Mouse (Mus musculus): ENCODE data around the gene Cytl1. TPM values are rescaled to one million over a fixed set of nuclear protein-coding genes. Genes with fewer than 3 reads are reported as not detected.

Cytl1 gene
- polyA plus RNA-seq, 1 experiment from 2014 or later: 1.2 TPM

DNA sequence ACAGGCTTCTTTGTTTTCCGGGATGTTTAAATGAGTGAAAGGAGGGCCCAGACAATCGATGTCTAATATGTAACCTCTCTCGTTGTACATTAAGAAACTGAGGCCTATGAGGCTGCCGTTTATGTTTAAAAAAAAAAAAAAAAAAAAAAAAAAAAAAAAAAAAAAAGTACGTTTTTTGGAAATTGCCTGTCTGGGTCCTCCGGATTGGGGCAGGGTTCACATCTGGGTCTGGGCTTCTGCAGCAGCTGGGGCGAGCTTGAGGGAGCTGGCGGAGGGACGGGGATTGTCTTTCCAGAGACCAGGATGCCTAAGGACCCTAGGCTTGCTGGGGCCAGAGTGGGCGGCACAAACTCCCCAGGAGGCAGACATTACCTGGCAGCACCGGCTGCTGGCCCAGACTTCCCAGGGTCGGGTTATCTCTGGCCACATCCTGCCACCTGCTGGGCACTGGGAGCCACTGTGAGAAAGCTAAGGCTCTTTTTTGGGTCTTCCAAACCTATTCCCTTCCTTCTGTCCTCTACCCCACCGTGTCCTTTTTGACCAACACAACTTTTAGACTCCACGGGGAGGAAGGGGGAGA, 17.8 kb upstream of the Cytl1 start:
- WGBS: 1% methylated on average over 14 of the region's 14 CpGs
- Histone ChIP-seq H3K9ac (peak overlapping the region; percentile 84), H3K4me2 (replicated peaks) (peak overlapping the region; percentile 64), H3K9me3 (ENCODE audit: control insufficient read depth, low read length) (no peaks in the 10 kb centered on the region), H3K4me3 (replicated peaks; ENCODE audit: low read length) (peak overlapping the region; percentile 51), H3K27me3 (ENCODE audit: control insufficient read depth, insufficient read depth, low read length) (peaks cover 7% of the 10 kb centered on the region; the same call in 1 of the 2 replicates), H3K4me1 (replicated peaks; ENCODE audit: control insufficient read depth, insufficient read depth, low read length) (0 out of 2 replicates have a peak, but pooled peaks cover 7% of the 10 kb centered on the region), H3K36me3 (replicated peaks; ENCODE audit: control insufficient read depth, insufficient read depth) (no peaks in the 10 kb centered on the region), H3K27ac (peak overlapping the region; percentile 84)
- ATAC-seq (ENCODE audit: low FRiP score) (peak; percentile 73), DNase-seq (ENCODE audit: low spot score) (peak; percentile 74)

DNA sequence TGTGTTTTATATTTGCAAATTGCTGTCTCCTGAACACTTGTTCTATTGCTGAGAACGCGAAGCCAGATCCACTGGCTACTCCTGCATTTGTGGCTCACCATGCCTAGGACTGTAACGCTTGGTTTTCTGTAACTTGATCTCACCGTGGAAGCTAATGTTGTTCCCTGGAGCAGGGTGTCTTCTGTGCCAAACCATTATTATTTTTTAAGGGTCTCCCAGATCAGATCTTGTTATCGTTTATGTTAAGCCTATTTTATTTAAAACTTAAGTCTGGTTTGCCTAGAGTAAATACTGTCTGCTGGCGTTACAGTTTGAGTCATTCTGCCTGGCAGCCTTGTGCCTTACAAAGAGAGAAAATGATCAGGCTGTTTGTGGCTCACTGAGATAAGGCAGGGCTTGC, 14.6 kb upstream of the Cytl1 start:
- Histone ChIP-seq H3K36me3 (replicated peaks; ENCODE audit: control insufficient read depth, insufficient read depth) (no peaks in the 10 kb centered on the region), H3K9me3 (ENCODE audit: control insufficient read depth, low read length) (no peaks in the 10 kb centered on the region), H3K27me3 (ENCODE audit: control insufficient read depth, insufficient read depth, low read length) (peaks cover 7% of the 10 kb centered on the region; the same call in 1 of the 2 replicates), H3K4me3 (replicated peaks; ENCODE audit: low read length) (no peak overlapping the region), H3K4me1 (replicated peaks; ENCODE audit: control insufficient read depth, insufficient read depth, low read length) (0 out of 2 replicates have a peak, but pooled peaks cover 3% of the 10 kb centered on the region), H3K9ac (no peak overlapping the region), H3K4me2 (replicated peaks) (no peak overlapping the region), H3K27ac (no peak overlapping the region)
- WGBS: 22% methylated on average over 6 of the region's 6 CpGs
- ATAC-seq (ENCODE audit: low FRiP score) (no peak), DNase-seq (ENCODE audit: low spot score) (no peak)

DNA sequence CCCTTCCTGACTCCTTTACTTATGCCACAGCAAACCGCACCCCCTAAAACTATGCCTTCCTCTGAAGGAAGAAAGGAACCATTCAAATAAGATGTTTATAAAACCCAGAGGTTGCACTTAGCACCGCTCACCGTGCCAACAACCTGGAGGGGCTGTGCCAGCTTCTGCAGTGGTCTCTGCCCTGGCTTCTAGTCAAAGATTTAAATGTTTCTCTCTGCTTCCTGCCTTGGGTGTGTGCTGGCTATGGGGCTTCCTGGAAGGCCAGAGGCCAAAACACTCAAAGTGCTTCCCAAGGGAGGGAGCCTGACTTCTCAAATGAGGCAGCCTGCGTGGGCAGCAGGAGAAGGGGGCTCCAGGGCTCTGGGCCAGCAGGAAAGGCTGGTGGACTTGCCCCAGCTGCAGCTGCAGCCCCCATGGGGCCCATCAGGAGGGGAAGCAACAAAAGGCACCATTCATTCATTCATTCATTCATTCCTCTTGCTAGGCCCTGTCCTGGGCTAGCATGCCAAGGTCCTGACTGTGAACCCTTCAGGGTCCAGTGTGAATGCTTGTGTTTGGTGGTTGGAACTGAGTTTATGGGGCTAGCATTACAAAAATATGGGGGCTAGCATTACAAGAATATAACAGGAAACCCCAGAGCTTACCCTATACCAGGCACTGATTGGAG, 10.0 kb upstream of the Cytl1 start:
- no peak overlapping the region for H3K4me3 ChIP-seq (replicated peaks; ENCODE audit: low read length)
- no peak for DNase-seq (ENCODE audit: low spot score)
- no peaks in the 10 kb centered on the region for H3K4me1 ChIP-seq (replicated peaks; ENCODE audit: control insufficient read depth, insufficient read depth, low read length)
- no peak overlapping the region for H3K9ac ChIP-seq
- no peak overlapping the region for H3K4me2 ChIP-seq (replicated peaks)
- no peak overlapping the region for H3K27ac ChIP-seq
- no peak for ATAC-seq (ENCODE audit: low FRiP score)
- WGBS: 69% methylated on average over 4 of the region's 4 CpGs
- no peaks in the 10 kb centered on the region for H3K36me3 ChIP-seq (replicated peaks; ENCODE audit: control insufficient read depth, insufficient read depth)
- no peaks in the 10 kb centered on the region for H3K9me3 ChIP-seq (ENCODE audit: control insufficient read depth, low read length)
- H3K27me3 ChIP-seq (ENCODE audit: control insufficient read depth, insufficient read depth, low read length): no peaks in the 10 kb centered on the region

DNA sequence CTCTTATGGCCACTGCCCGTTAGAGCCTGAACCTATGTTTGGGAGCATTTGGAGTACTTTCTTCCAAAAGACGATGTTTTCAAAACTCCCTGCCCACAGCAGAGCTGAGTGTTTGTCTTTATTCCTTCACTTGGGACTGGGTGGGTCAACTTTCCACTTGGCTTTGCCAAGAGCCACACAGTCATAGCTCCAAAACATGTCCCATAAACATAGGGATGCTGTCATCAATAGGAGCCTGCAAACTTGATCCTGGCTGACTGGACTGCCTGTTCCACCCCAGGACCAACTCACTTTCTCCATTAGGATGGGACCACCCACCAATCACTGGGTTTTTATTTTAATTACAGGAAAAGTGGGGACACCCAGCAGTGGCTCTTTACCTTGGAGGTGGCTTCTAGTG, 4.5 kb upstream of the Cytl1 start:
- Histone ChIP-seq H3K4me1 (replicated peaks; ENCODE audit: control insufficient read depth, insufficient read depth, low read length) (no peaks in the 10 kb centered on the region), H3K27ac (no peak overlapping the region), H3K36me3 (replicated peaks; ENCODE audit: control insufficient read depth, insufficient read depth) (no peaks in the 10 kb centered on the region), H3K9me3 (ENCODE audit: control insufficient read depth, low read length) (no peaks in the 10 kb centered on the region), H3K9ac (no peak overlapping the region), H3K27me3 (ENCODE audit: control insufficient read depth, insufficient read depth, low read length) (no peaks in the 10 kb centered on the region), H3K4me2 (replicated peaks) (no peak overlapping the region), H3K4me3 (replicated peaks; ENCODE audit: low read length) (no peak overlapping the region)
- 96% methylated on average over 2 of the region's 2 CpGs for WGBS
- no peak for ATAC-seq (ENCODE audit: low FRiP score)
- DNase-seq (ENCODE audit: low spot score): no peak

DNA sequence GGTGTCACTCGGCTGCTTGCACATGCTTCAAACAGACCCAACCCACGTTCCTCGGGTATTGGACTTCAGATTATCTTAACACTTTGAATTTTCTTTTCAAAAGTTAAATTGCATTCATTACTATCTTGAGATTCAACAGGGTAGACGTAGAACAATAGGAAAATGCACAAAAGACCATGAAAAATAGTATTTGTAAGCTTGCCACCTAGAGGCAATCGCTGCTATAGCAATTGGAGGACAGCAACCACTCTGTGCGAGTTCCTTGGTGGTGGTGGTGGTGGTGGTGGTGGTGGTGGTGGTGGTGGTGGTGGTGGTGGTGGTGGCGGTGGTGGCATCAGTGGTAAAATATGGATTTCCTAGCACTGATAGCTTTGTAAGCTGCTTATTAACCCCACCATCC, 894 bp downstream of the Cytl1 start:
- Histone ChIP-seq H3K36me3 (replicated peaks; ENCODE audit: control insufficient read depth, insufficient read depth) (no peaks in the 10 kb centered on the region), H3K27ac (no peak overlapping the region), H3K9ac (no peak overlapping the region), H3K4me3 (replicated peaks; ENCODE audit: low read length) (no peak overlapping the region), H3K4me2 (replicated peaks) (no peak overlapping the region), H3K4me1 (replicated peaks; ENCODE audit: control insufficient read depth, insufficient read depth, low read length) (no peaks in the 10 kb centered on the region), H3K9me3 (ENCODE audit: control insufficient read depth, low read length) (no peaks in the 10 kb centered on the region), H3K27me3 (ENCODE audit: control insufficient read depth, insufficient read depth, low read length) (no peaks in the 10 kb centered on the region)
- DNase-seq (ENCODE audit: low spot score) (no peak), ATAC-seq (ENCODE audit: low FRiP score) (no peak)
- WGBS: 65% methylated on average over 7 of the region's 7 CpGs

DNA sequence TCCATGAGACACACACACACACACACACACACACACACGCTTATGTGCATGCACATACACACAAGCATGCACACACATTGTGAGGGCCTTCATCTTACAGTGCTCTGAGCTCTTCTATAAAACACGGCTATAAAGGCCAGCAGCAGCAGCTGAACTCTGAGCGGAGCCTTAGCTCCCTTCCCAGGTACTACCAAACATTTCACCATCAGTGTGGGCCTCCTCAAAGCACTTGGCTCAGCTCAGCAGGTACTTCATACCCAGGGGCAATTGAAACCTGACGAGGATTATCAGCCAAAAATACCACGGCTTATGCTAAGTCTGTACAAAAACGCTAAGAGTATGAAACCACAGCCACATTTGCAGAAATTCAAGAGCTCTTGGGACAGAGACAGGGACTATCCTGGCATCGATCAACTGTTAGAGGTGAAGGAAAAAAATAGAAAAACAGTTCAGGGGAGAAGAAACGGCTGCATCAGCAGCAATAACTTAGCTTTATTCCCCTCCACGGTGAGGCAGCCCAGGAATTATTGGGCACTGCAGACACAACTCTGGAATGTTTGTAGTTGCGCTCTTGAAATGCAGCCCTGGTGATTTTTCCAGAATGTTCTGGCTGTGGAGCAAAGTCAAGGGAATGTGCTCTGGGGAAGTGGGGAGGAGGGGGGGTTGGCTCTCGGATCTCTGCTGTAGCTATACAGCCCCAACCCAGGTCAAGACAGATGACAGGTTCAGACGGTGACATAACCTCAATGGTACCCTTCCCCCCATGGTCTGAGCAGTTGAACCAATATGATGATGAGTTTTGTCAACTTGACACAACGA, 8.8 kb downstream of the Cytl1 start:
- WGBS: 81% methylated on average over 13 of the region's 13 CpGs
- DNase-seq (ENCODE audit: low spot score): no peak

DNA sequence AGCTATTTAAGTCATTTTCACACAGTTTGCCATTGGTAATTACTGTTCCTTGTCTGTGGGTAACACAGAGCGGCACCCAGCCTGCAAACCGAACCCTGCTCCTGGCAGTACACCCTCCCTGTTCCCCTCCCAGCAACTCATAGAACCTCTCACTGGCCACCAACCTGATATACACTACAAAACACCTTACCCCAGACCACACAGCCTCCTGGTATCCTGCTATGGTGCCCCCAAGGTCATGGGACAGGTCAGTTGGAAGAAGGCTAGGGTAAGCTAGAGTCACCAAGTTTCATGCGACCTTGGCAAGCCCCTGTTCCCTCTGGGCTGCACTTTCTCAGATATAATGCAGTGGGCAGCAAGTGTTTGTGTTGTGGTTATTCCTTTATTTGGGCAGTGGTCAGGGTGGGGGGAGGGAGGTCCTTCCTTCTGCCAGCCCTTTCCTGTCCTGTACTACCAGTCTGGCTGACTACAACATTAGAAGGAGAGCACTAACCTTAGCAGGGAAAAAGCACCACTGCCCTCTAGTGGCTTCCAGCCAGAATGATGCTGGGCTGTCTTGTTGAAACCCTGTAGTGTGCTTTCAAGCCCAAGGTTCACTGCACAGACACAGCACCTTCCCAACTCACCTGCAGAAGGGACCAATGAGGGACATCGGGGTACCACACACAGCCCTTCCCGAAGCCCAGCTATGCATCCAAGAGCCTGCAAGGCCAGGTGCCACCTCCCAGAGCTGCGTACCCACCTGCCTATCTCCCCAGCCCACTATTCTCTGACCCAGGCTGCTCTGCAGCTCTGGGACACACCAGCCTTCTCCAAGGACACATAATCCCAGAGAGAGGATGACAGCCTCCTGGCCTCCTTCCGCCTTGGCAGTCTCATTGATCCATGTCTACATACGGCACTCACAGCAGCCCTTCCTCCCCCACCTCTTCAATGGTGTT, 17.0 kb downstream of the Cytl1 start:
- Histone ChIP-seq H3K36me3 (replicated peaks; ENCODE audit: control insufficient read depth, insufficient read depth) (no peaks in the 10 kb centered on the region), H3K4me3 (replicated peaks; ENCODE audit: low read length) (no peak overlapping the region), H3K27me3 (ENCODE audit: control insufficient read depth, insufficient read depth, low read length) (no peaks in the 10 kb centered on the region), H3K9ac (no peak overlapping the region), H3K27ac (no peak overlapping the region), H3K4me1 (replicated peaks; ENCODE audit: control insufficient read depth, insufficient read depth, low read length) (no peaks in the 10 kb centered on the region), H3K4me2 (replicated peaks) (no peak overlapping the region), H3K9me3 (ENCODE audit: control insufficient read depth, low read length) (no peaks in the 10 kb centered on the region)
- ATAC-seq (ENCODE audit: low FRiP score) (peak; percentile 90; the same call in 1 of the 2 replicates), DNase-seq (ENCODE audit: low spot score) (peak; percentile 90)
- WGBS: 64% methylated on average over 8 of the region's 8 CpGs

More for the DNA sequence above, 8.8 kb downstream of the Cytl1 start:
- 0 out of 2 replicates have a peak, but pooled peaks cover 7% of the 10 kb centered on the region for H3K9me3 ChIP-seq (ENCODE audit: control insufficient read depth, low read length)
- no peaks in the 10 kb centered on the region for H3K36me3 ChIP-seq (replicated peaks; ENCODE audit: control insufficient read depth, insufficient read depth)
- no peak overlapping the region for H3K4me3 ChIP-seq (replicated peaks; ENCODE audit: low read length)
- H3K9ac ChIP-seq: no peak overlapping the region
- ATAC-seq (ENCODE audit: low FRiP score): no peak
- no peaks in the 10 kb centered on the region for H3K4me1 ChIP-seq (replicated peaks; ENCODE audit: control insufficient read depth, insufficient read depth, low read length)
- H3K27me3 ChIP-seq (ENCODE audit: control insufficient read depth, insufficient read depth, low read length): no peaks in the 10 kb centered on the region
- no peak overlapping the region for H3K27ac ChIP-seq
- H3K4me2 ChIP-seq (replicated peaks): no peak overlapping the region

DNA sequence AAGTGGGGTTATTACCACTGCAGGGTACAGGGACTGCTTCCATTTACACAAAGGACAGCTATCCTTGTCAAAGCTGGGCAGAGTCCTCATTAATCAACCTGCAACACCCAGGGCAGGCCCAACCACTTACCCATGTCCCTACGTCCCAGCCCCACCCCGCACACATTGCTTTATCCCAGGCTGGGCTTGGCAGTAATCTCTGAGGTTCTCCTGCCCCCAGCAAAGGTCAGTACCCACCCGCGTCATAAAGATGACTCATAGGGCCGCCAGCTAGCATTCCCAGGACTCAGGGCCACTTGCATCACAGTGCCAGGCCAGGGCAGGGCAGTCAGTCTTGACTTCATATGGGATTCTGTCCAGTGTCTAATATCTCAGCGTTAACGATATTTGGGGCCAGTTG, 18.0 kb downstream of the Cytl1 start:
- no peaks in the 10 kb centered on the region for H3K36me3 ChIP-seq (replicated peaks; ENCODE audit: control insufficient read depth, insufficient read depth)
- no peaks in the 10 kb centered on the region for H3K9me3 ChIP-seq (ENCODE audit: control insufficient read depth, low read length)
- no peaks in the 10 kb centered on the region for H3K27me3 ChIP-seq (ENCODE audit: control insufficient read depth, insufficient read depth, low read length)
- ATAC-seq (ENCODE audit: low FRiP score): no peak
- no peak overlapping the region for H3K4me3 ChIP-seq (replicated peaks; ENCODE audit: low read length)
- H3K27ac ChIP-seq: no peak overlapping the region
- DNase-seq (ENCODE audit: low spot score): no peak
- H3K4me2 ChIP-seq (replicated peaks): no peak overlapping the region
- H3K9ac ChIP-seq: no peak overlapping the region
- no peaks in the 10 kb centered on the region for H3K4me1 ChIP-seq (replicated peaks; ENCODE audit: control insufficient read depth, insufficient read depth, low read length)
- WGBS: 81% methylated on average over 7 of the region's 7 CpGs
